Mouse (Mus musculus): ENCODE measurements at regions not wholly inside any gene's neighbourhood (a gene's known extent, or its start where the extent isn't known, plus 50 kb on each side); places are given as distances from the start of the nearest gene placed in this dataset.

DNA sequence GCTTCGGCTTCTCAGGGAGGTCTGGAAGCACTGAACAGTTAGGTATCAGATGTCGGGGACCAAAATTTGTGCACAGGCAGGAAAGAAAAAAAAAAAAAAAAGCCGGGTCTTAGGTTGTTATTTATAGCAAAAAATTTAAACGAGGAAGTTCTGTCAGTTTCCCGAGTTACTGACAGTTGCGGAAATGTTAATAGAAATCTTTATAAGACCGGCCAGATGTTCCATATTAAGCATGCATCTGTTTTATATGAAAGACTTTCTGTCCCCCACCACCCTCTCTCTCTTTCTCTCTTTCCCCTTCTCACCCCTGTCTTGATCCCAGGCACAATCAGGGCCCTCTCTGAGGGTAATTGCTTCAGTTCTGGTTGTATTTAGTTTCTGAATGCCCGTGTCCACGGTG is 98.5 kb upstream of the Vrk1 start:
- TF ChIP-seq CTCF (IDR thresholded peaks at IDR 0.05; ENCODE audit: control insufficient read depth, insufficient read depth, low read length), result no peak
- TF ChIP-seq POLR2A (IDR thresholded peaks at IDR 0.05; ENCODE audit: borderline replicate concordance, control insufficient read depth, low read depth, low read length), result no peak
